Mouse (Mus musculus): ENCODE data around the gene Ddx23.

Ddx23 gene

DNA sequence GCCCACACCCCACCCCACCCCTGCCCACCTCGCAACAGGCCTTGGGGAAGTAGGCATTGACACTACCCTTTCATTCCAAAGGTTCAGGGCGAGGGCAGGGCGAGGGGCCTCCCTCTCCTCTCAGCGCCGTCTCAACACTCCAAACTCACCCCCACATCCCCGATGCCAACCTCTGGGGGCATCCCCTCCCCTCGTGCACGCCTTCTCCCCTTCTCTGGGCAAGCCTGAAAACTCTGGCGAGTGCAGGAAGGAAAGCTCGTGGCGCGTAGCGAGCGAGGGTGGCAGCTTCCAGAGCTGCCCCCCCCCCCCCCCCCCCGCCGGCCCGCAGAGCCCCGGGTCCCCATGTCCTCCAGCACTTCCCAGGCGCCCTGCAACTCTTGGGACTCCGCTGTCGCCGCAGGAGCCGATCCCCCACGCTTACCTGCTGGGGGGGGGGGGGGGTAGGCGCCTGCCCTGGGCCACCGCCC is 53.9 kb downstream of the Ddx23 start:
- no peak for DNase-seq (ENCODE audit: low spot score in 2 of 2)

DNA sequence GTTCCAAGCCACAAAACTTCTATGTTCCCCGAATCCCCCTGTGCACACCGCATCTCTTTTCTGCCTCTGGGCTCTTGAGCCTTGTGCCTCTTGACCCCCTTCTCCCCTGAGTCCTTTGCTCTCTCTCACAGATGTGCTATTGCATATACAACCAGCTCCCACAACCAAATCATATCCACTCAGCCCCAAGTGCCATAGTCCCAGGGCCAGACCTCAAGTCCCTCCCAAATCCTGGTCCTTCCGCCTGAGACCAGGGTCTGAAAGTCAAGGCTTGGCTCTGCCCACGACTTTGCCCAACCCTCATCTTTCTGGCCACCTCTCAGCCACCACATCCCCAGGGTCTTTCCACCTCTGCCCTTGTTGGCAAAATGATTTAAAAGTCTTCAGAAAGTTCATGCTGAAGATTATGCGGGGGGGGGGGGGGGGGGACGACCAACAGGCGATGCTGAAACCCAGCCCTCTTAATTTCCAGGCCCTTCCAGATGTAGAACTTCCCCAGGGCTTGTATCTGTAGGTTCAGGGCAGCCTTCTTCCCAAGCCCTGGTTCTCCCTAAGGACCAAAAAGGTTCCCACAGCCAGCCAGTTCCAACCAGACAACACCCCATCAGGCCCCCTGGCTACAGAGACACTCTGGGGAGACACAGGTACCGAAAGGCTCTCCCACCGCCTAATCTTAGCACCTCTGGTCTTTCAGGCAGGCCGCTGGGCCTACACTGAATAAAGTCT is 54.5 kb downstream of the Ddx23 start:
- no peak for DNase-seq (ENCODE audit: low spot score in 2 of 2)

- no peak for DNase-seq (ENCODE audit: low spot score in 2 of 2)
Observed at GRCm38 (mm10) chr15:98607557-98607956, 55.1 kb downstream of the Ddx23 start.

DNA sequence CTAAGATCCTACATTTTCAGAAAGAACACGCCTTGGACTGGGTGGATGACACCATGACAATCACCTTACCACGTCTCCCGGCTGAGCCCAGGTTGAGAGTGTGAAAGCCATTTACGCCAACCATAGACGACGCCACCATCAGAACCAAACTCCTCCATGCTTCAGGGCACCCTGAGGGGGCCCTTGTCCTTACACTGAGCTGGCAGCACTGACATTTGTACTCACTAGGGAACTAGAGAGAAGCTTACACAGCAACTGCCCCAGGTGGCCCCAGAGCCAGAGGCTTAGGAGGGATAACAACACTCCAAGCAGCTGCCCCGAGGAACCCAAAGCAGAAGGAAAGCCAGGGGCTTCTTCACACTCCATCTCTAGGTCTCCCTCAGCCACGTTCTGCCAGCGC is 56.0 kb downstream of the Ddx23 start:
- no peak for DNase-seq (ENCODE audit: low spot score in 2 of 2)

GRCm38 (mm10) chr15:98606051-98606536 is 56.6 kb downstream of the Ddx23 start:
- no peak for DNase-seq (ENCODE audit: low spot score in 2 of 2)

DNA sequence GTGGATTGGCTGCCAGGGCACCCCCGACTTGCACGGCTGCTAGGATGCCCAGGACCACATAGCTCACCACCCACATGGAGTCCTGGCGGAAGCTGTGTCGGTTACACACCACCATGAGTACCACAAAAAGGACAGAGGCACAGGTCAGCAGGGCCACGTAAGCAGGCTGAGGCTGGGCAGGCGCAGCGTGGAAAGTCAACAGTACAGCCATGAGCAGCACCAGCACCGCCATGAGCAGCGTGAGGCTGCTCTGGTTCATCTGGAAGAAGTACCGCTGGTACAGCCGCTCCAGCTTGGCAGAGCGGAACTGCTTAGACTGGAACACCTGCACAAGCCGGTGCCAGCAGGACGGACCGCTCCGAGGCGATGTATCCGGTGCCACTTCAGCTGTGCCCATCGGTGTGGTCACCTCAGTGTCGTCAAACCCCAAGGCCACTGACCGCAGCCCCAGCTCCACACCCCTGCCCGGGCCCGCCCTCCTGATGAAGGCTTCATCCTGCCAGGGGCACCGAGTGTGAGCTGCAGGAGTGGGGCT is 58.6 kb downstream of the Ddx23 start:
- DNase-seq (ENCODE audit: low spot score in 2 of 2), result no peak

DNA sequence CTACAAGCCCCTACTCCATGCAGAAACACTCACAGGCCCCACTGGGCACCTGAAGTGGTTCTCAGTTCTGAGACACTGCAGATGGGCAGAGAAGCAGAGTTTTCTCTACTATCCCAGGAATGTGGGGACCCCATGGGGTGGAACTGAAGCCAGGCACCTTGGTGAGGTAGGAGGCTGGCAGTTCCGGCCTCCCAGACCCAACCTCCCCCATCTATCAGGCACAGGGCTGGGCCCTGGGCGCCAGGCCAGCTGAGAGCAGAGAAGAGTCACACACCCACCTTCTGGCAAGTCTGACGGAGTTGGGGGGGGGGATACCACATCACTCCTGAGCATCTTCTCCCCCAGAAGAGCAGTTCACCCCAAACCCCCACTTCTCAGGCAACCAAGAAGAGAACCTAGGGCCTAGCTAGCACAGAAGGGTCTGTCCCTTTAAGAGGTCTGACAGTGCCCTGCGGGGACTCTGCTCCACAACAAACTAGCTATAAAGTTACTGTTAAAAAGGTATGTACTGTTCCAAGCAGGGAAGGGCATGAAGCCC is 59.7 kb downstream of the Ddx23 start:
- peak in 1 of 2 experiments; percentile 43 for DNase-seq (ENCODE audit: low spot score in 2 of 2)

DNA sequence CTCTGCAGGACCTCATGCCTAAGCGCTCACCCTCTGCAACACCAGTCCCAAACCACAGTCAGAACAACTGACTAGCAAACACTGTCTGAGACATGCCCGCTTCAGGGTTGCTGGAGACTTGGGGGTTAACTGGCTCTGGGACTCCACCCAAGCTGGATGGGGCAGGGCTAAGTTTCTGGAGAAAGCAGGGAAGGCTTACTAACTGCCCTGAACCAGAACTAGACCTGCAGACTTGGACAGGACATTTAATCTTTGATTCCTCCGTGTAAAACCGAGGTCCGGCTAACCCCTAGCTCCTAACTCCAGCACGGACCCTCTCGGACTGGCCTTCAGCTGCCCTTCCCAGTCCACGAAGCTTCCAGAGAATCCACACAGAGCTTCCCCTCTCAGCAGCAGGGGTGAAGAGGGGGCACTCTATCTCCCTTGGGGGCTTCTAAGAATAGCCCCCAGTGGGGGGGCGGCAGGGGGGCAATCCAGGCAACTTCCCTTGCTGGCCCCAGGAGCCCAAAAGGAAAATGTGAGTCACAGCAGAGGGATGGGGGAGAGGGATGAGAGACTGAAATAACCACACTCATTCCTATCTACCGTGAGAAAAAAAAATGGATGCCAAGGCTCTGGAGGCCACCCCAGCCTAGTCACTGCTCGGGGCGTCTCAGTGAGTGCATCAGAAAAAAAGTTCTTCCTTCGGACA is 60.4 kb downstream of the Ddx23 start:
- no peak for DNase-seq (ENCODE audit: low spot score in 2 of 2)

DNA sequence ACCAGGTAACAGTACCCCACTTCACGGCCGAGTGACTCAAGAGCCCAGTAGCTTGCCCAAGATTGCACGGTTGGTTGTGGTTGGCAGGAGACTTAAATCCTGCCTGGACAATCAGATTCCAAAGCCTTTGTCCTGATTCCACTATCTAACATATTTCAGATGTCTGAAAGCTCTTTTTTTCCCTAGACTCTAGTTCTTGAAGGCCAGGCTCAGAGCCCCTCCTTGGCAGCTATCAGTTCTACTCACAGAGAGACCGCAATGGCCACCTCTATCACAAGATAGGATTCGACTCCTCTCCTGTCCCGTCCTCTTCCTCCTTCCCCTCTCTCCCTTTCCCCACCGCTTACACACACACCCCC is 60.9 kb downstream of the Ddx23 start:
- DNase-seq (ENCODE audit: low spot score in 2 of 2), result no peak

- no peak for DNase-seq (ENCODE audit: low spot score in 2 of 2)
Observed at GRCm38 (mm10) chr15:98600036-98600709, 62.5 kb downstream of the Ddx23 start.

DNA sequence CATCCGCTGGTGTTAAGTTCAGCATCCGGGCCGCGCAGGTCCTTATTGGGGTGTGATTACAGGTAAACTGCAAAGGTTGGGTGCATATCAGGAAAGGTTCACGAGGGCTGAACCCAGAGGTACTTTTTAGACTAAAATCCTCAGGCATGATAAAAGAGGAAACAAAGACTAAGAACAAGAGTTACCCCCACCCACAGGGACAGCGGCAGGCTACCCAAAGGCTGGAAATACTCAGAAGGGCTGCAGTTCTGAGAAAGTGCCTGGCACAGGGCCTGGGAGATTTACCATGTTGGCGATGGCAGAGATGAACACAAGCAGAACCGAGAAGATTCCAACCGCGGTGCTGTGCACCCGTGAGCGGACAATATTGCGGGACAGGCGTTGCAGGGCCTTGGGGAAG is 66.1 kb downstream of the Ddx23 start:
- DNase-seq (ENCODE audit: low spot score in 2 of 2), result no peak
